Mouse (Mus musculus) T-helper 17 cell (primary cell): Measurements from ENCODE around the gene Ippk.

Source experiments
- in situ Hi-C, 2 experiments: fragments of 300-600 bp; cut with MboI, MseI; formaldehyde crosslinking; loops; 1 replicate in 1 of 2; 2 replicates in 1 of 2; pipeline ENCODE4 v1.15.1; 2025; ENCODE audit warnings: high pct_unique_total_duplicates in 2 of 2

Gene Ippk

GRCm38 (mm10) chr13:49479399-49479798 lies 58.4 kb downstream of the Ippk start:
- in situ Hi-C loops: no loop called here

DNA sequence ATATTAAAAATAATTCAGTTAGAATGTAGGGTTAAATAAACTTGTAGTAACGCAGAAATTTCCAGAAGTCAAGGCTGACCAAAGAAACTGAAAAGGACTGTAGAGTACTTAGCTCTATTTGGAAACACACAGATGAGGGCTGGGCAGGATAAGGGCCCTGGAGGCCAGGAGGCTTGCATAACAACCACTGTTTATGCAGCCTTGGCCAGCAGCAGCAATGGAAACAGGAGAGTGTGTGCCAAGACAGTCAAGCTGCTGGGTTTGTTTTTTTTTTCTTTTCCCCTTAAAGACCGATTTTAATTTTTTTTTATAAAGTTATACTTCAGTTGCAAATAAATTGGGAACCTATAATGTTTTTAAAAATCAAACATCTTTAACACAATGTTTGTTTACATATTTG lies 59.0 kb downstream of the Ippk start:
- in situ Hi-C loops: loop anchor here in 1 of 2 experiments (10.0 kb wide), 1 partner anchor 1495 kb away; no protein-coding TSS in a partner anchor

DNA sequence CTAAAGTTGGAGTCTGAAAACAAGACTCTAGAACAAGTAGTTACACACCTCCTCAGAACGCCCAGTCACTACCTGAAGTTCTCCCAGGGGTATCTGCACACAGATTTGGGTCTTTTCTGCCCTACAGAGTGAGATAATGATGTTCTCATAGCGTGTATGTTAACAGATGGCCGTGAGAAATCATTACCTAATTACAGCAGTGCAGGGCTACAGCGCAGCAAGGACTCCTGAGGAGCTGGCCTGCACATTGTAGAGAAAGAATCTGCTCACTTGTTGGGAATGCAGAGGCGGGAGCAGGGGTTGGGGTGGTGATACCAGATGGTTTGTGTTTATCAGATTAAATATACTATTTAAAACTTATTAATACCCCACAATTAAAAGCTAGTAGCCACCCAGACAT lies 59.5 kb downstream of the Ippk start:
- in situ Hi-C loops: loop anchor here in 1 of 2 experiments (10.0 kb wide), 1 partner anchor 1494 kb away; no protein-coding TSS in a partner anchor

DNA sequence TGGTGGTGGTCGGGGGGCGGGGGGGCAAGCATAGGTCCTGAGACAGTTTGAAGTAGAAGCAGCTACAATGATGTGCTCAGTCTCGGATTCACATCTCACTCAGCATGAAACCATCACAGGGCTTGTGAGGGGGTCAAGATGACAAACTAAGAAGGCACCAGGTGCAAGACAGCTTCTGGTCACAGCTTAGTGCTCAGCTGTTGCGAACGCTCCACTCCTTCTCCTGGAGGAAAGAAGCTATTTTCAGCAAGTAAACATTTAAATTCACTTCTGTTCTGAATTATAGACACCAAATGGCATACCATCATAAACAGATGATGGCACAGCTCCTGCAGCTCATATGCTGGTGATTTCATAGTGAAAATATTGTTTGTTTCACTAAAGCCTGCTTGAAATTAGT lies 64.3 kb downstream of the Ippk start:
- in situ Hi-C loops: loop anchor here in 1 of 2 experiments (10.0 kb wide), 1 partner anchor 1489 kb away; no protein-coding TSS in a partner anchor

DNA sequence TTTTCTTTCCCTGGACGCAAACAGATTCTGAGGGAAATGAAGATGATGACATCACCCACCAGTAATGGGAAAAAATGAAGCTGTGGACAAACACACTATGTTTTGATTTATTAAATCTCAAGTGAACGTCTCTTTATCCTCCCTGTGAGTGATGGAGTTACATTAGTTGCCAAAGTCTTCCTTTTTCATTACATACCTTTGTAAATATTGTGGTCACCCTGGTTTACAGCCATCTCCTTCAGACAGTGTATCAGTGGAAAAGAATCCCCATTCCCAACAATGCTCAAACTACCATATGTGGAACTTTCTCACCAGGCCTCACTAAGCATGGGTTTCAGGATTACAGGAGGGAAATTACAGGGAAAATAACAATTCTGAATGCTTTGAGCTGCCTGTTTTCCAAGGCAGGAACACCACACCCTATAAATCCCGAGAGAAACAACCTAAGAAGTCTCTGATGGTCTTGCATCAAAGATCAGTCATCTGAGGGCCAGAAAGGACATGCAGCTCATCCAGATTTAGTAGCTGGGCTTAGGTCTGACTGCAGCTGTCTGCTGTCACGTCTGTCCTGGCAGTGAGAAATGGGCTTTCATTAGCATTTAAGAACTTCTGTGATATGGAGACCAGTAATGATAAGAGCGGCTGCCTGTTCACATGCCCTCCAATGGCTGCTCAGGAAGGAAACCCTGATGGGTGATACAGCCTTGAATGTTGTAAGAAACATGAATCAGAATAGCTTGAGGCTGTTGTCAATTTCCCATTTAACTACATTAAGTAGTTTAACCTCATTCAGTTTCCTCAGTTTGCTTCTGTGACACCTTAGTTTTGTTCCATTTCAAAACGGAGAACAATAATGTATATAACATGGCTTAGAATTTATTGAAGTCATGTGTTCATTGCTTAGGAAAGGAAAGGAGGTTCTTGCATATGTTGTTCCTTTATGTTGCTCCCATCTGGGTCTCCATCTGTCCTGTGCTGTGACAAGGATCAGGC lies 71.6 kb downstream of the Ippk start, which contains the start of gene Tes3-ps:
Gene Tes3-ps, plus strand, starts transcription at position 943 of the 993 bp plus-strand sequence.
- in situ Hi-C loops: no loop called here

DNA sequence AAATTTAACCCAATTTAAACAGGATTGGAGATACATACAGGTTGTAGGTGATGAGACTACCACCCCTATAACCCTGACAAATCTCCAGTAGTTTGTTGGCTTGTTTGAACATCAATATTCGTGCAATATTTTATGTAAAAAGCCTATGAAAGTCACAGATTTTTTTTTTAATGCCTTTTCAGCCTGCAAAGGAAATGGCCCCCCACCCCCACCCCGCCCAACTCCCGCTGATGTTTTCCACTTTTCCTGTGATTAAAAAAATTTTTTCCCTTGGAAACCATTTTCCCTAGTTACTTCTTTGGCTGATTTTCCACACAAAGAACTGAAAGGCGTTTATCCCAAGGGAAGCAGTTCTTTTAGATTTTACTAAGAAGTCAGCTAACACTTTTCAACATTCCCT lies 83.5 kb downstream of the Ippk start, which contains the start of gene Ecm2:
Gene Ecm2, plus strand, starts transcription at position 301 of the 400 bp plus-strand sequence.
- in situ Hi-C loops: no loop called here

DNA sequence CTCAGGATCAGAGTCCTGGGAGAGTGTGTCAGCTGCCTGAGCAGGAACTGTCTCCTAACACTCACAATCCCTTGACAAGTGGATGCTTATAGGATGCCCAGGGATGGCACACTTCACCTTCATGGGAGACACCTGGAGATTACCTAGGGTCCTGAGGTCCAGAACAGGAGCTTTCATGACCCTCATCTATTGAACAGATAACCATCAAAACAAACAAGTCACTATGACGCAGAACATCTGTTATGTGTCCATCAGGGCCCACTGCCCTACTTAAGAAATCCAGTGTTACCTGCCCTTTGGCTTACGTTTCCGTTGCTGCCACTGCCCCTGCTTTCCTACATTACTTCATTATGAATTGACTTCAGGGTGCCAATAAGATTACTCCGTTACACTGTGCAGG lies 84.7 kb downstream of the Ippk start:
- in situ Hi-C loops: no loop called here

DNA sequence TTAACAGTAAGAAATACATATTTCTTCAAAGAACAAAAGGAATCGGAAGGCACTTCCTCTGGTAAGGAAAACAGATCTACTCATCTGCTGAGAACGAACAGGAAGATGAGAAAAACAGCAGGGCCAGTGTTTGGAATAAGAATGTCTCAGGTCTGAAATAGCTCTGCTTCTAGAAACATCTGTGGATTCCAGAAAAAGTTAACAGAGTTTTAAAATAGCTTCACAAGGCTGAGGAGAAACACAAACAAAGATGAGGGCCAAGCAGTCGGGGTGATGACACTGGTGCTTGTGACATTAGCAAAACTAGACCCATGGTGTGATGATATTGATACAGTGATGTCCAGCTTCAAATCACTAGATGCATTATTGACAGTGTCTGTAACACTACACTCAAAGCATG lies 86.1 kb downstream of the Ippk start:
- in situ Hi-C loops: no loop called here
